Mouse (Mus musculus) forebrain, embryonic 14.5 days (tissue): ENCODE measurements at regions not wholly inside any gene's neighbourhood (a gene's known extent, or its start where the extent isn't known, plus 50 kb on each side); places are given as distances from the start of the nearest gene placed in this dataset.
A peak's percentile ranks its signal among the peaks of the same experiment; 100 is the strongest.

ENCODE experiments used
- ATAC-seq: fragments of 200-750 bp; cut with Nextera tagmentation; 2 replicates; pipeline ENCODE4 v1.8.0; 2017; ENCODE audit warnings: mild to moderate bottlenecking, moderate library complexity
- DNase-seq: peaks from one replicate; pipeline ENCODE4 v3.0.0-alpha.2; 2015; ENCODE audit warnings: low spot score
- H3K27ac ChIP-seq: fragments of 300-500 bp; sonication (generic); 2 replicates; pipeline ENCODE4 v1.5.1; 2014; ENCODE audit warnings: low read depth, mild to moderate bottlenecking, control low read depth, low read length, moderate library complexity
- H3K27me3 ChIP-seq: fragments of 300-500 bp; sonication (generic); replicated peaks from 2 replicates; pipeline ENCODE4 v1.6.1; 2014; ENCODE audit warnings: low read length, control low read depth, mixed read lengths; ENCODE audit not compliant: control insufficient read depth, insufficient read depth
- H3K36me3 ChIP-seq: fragments of 300-500 bp; sonication (generic); 2 replicates; pipeline ENCODE4 v1.6.1; 2014; ENCODE audit warnings: low read length, control low read depth; ENCODE audit not compliant: control insufficient read depth, insufficient read depth
- H3K4me1 ChIP-seq: fragments of 300-500 bp; sonication (generic); 2 replicates; pipeline ENCODE4 v1.6.1; 2014; ENCODE audit warnings: antibody characterized with exemption, low read length, control low read depth; ENCODE audit not compliant: control insufficient read depth, insufficient read depth
- H3K4me2 ChIP-seq: fragments of 300-500 bp; sonication (generic); 2 replicates; pipeline ENCODE4 v1.6.1; 2014; ENCODE audit warnings: mild to moderate bottlenecking, control low read depth, low read length
- H3K4me3 ChIP-seq: fragments of 300-500 bp; sonication (generic); 2 replicates; pipeline ENCODE4 v1.5.1; 2014; ENCODE audit warnings: low read depth, low read length, control low read depth
- H3K9ac ChIP-seq: fragments of 300-500 bp; sonication (generic); 2 replicates; pipeline ENCODE4 v1.6.1; 2014; ENCODE audit warnings: mild to moderate bottlenecking, low read length, control low read depth, moderate library complexity
- H3K9me3 ChIP-seq: fragments of 300-500 bp; sonication (generic); replicated peaks from 2 replicates; pipeline ENCODE4 v1.6.1; 2016; ENCODE audit warnings: low read length, control low read depth, mixed read lengths; ENCODE audit not compliant: control insufficient read depth
- WGBS: fragments of 180-500 bp; shearing (Covaris S2); extraction: QIAGEN DNeasy Blood & Tissue Kit; methylation state at CpG from one replicate; pipeline ENCODE4 v1.1.7; 2014; 5-methylcytosine and 5-hydroxymethylcytosine counted together

DNA sequence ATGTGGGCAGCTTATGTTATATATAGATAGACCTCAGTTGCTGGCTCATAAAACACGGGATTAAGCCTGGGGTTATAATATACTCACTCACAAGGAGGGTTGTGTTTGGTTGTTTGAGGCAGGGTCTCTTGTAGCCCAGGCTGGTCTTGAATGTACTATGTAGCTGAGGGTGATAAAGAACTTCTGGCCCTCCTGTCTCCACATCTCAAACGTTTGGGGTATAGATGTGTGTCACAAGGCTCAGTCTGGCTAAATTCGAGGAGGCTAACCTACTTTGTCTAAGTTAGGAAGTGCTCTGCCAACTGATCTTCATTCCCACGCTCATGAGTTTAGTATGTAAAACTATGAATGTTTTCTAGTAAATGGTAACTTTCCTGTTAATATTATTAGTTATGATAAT is 136.7 kb upstream of the Wdfy3 start:
- Histone ChIP-seq H3K4me1 (no peaks in the 10 kb centered on the region), H3K36me3 (no peaks in the 10 kb centered on the region), H3K27ac (no peak overlapping the region), H3K27me3 (no peaks in the 10 kb centered on the region), H3K4me2 (no peak overlapping the region), H3K9me3 (no peaks in the 10 kb centered on the region), H3K9ac (no peak overlapping the region), H3K4me3 (no peak overlapping the region)
- no peak for DNase-seq
- WGBS: 49% methylated on average over 4 of the region's 4 CpGs
- no peak for ATAC-seq

DNA sequence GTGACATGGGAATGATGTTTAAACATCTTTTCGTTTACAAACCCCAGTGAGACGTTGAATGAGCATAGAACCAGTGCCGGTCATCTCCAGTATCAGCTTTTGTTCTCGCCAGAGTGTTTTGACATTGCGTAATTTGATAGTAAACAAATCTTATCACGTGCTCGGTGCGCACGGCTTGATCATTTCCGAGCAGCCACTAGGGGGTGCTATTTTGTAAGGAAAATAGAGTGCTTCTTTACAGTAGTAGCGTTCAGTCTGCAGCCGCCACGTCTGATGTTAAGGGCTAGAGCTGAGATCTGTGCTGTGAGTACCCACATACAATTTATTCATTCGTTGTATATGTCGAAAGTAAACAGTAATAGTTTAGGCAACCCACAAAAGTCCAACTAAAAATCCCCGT is 137.2 kb upstream of the Wdfy3 start:
- Histone ChIP-seq H3K36me3 (no peaks in the 10 kb centered on the region), H3K4me3 (no peak overlapping the region), H3K9me3 (no peaks in the 10 kb centered on the region), H3K27ac (no peak overlapping the region), H3K4me1 (no peaks in the 10 kb centered on the region), H3K27me3 (no peaks in the 10 kb centered on the region), H3K4me2 (peak overlapping the region; percentile 45), H3K9ac (no peak overlapping the region)
- DNase-seq (peak; percentile 93), ATAC-seq (peak; percentile 93)
- WGBS: 2% methylated on average over 16 of the region's 16 CpGs

- Histone ChIP-seq H3K27me3 (no peaks in the 10 kb centered on the region), H3K4me1 (no peaks in the 10 kb centered on the region), H3K4me3 (no peak overlapping the region), H3K9me3 (no peaks in the 10 kb centered on the region), H3K36me3 (no peaks in the 10 kb centered on the region), H3K27ac (no peak overlapping the region), H3K4me2 (no peak overlapping the region), H3K9ac (no peak overlapping the region)
- ATAC-seq (no peak), DNase-seq (no peak)
- 62% methylated on average over 6 of the region's 6 CpGs for WGBS
Measured at GRCm38 (mm10) chr5:102213145-102213544, 143.4 kb upstream of the Wdfy3 start.

DNA sequence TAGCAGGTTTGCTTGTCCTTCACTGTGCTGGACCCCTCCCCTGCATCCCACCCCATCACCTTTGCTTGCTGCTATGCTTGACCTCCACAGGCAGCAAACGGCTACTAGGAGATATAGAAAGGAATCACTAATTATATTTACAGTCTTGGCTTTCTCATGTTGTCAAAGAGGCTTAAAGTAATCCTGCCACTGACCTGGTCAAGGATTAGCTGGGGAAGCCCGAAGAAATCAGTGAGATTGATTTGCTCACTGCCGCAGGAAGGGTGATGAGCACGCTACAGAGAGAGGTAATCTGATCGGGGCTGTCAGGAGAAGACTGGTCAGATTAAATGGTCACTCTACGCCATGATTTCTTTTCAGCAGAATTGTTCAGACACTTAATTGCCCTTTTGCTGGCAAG is 157.4 kb upstream of the Wdfy3 start:
- Histone ChIP-seq H3K4me2 (no peak overlapping the region), H3K4me3 (no peak overlapping the region), H3K27ac (no peak overlapping the region), H3K9ac (no peak overlapping the region), H3K9me3 (no peaks in the 10 kb centered on the region), H3K27me3 (no peaks in the 10 kb centered on the region), H3K4me1 (no peaks in the 10 kb centered on the region), H3K36me3 (no peaks in the 10 kb centered on the region)
- WGBS: 50% methylated on average over 6 of the region's 6 CpGs
- ATAC-seq (no peak), DNase-seq (no peak)

DNA sequence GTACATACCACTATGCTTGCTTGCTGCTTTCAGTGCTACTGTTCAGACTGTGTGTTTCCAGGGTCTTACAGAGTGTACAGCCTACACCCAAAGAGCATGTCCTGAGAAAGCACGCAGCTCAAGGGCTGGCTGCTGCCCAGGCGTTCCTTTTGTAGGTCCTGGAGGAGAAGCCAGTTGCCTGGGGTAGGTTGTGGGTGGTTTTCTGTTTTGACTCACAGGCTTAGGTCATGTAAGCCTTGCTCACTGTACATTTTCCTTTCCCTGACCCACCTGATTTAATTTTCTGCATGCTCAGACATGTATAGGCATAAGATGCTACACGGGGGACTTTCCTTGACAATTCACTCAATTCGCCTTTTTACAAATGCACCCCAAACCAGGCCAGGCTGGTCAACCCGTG is 172.9 kb upstream of the Wdfy3 start:
- no peak for DNase-seq
- Histone ChIP-seq H3K36me3 (no peaks in the 10 kb centered on the region), H3K27ac (no peak overlapping the region), H3K4me3 (no peak overlapping the region), H3K27me3 (no peaks in the 10 kb centered on the region), H3K9me3 (no peaks in the 10 kb centered on the region), H3K9ac (no peak overlapping the region), H3K4me2 (no peak overlapping the region), H3K4me1 (no peaks in the 10 kb centered on the region)
- WGBS: 84% methylated on average over 5 of the region's 5 CpGs
- ATAC-seq: no peak

GRCm38 (mm10) chr5:102244706-102245105 is 175.0 kb upstream of the Wdfy3 start:
- 78% methylated on average over 6 of the region's 6 CpGs for WGBS
- Histone ChIP-seq H3K4me1 (no peaks in the 10 kb centered on the region), H3K9ac (no peak overlapping the region), H3K9me3 (no peaks in the 10 kb centered on the region), H3K4me3 (no peak overlapping the region), H3K27ac (no peak overlapping the region), H3K27me3 (no peaks in the 10 kb centered on the region), H3K36me3 (no peaks in the 10 kb centered on the region), H3K4me2 (no peak overlapping the region)
- no peak for ATAC-seq
- peak; percentile 50 for DNase-seq

DNA sequence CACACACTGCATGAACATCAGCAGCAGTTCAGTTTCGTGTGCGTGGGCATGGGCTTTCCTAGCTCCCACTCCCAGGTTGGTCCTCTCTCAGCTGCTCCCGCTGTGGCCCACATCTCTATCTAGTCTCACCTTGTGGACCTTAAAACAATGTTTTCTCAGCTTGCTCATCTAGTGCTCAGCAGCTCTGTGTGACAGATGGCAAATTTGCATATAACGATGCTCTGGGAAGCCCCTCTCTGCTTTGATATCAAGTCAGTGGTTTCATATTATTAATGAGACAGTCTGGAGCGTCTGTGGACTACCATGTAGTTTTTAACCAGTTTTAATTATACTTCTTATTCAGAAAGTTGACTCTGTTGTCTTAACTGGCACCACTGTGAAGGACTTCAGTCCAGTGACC is 179.0 kb upstream of the Wdfy3 start:
- 67% methylated on average over 5 of the region's 5 CpGs for WGBS
- no peaks in the 10 kb centered on the region for H3K36me3 ChIP-seq
- ATAC-seq (peak; percentile 72; the same call in 1 of the 2 replicates), DNase-seq (peak; percentile 65)
- no peak overlapping the region for H3K4me3 ChIP-seq
- H3K27ac ChIP-seq: no peak overlapping the region
- no peak overlapping the region for H3K9ac ChIP-seq
- no peaks in the 10 kb centered on the region for H3K4me1 ChIP-seq
- no peak overlapping the region for H3K4me2 ChIP-seq
- no peaks in the 10 kb centered on the region for H3K9me3 ChIP-seq
- H3K27me3 ChIP-seq: no peaks in the 10 kb centered on the region

- no peak for ATAC-seq
- H3K9ac ChIP-seq: no peak overlapping the region
- H3K27me3 ChIP-seq: no peaks in the 10 kb centered on the region
- no peaks in the 10 kb centered on the region for H3K36me3 ChIP-seq
- no peak overlapping the region for H3K4me2 ChIP-seq
- H3K27ac ChIP-seq: no peak overlapping the region
- H3K4me3 ChIP-seq: no peak overlapping the region
- 84% methylated on average over 7 of the region's 7 CpGs for WGBS
- no peak for DNase-seq
- no peaks in the 10 kb centered on the region for H3K9me3 ChIP-seq
- no peaks in the 10 kb centered on the region for H3K4me1 ChIP-seq
Measured at GRCm38 (mm10) chr5:102251076-102251475, 181.4 kb upstream of the Wdfy3 start.

DNA sequence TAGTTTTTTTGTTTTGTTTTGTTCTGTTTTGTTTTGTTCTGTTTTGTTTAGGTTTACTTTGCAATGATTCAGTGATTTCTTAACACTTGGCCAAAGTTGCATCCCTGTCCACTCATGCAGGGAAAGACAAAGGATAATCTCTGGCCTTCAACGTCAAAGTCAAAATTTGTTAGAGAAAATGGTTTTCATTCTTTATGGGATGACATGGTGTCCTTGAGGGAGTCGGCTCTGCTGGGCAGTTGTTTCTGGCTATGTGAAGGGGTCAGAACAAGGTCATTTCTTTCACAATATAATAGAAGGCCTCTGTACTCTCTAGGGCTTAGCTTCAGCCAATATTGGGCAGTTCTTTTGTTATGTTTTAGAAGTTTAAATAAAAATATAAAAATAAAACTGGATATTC is 184.1 kb upstream of the Wdfy3 start:
- H3K4me3 ChIP-seq: no peak overlapping the region
- no peak overlapping the region for H3K4me2 ChIP-seq
- H3K27me3 ChIP-seq: no peaks in the 10 kb centered on the region
- no peak overlapping the region for H3K27ac ChIP-seq
- ATAC-seq (no peak), DNase-seq (no peak)
- no peaks in the 10 kb centered on the region for H3K4me1 ChIP-seq
- H3K36me3 ChIP-seq: no peaks in the 10 kb centered on the region
- no peak overlapping the region for H3K9ac ChIP-seq
- 14% methylated on average over 2 of the region's 2 CpGs for WGBS
- no peaks in the 10 kb centered on the region for H3K9me3 ChIP-seq

DNA sequence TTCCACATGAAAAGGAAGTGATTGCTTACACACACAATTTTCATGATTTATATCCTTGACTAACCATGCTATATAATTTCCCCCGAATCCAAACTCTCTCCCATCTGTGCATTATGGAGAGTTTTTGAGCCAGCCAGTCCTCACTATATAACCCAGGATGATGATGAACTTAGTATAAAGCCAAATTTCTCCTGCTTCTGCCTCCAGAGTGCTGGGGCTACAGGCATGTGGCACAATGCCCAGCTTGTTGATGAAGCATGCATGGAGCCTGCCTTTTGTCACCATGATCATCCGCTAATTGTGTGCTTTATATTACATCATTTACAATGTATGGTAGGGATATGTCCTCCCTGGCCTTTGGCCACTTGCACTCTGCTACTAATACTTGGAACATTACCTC is 187.4 kb upstream of the Wdfy3 start:
- Histone ChIP-seq H3K4me1 (no peaks in the 10 kb centered on the region), H3K36me3 (no peaks in the 10 kb centered on the region), H3K27me3 (no peaks in the 10 kb centered on the region), H3K9me3 (no peaks in the 10 kb centered on the region), H3K4me3 (no peak overlapping the region), H3K27ac (no peak overlapping the region), H3K4me2 (no peak overlapping the region), H3K9ac (no peak overlapping the region)
- DNase-seq (peak; percentile 23), ATAC-seq (no peak)
- WGBS: 74% methylated on average over 2 of the region's 2 CpGs
